Mouse (Mus musculus) kidney, adult 8-10 months (tissue): ENCODE measurements around the gene Rtn2.
A peak's percentile ranks its signal among the peaks of the same experiment; 100 is the strongest.

Experiments
- DNase-seq, 2 experiments: peaks; one replicate each; pipeline ENCODE4 v3.0.0; 2022

The Rtn2 gene

GRCm38 (mm10) chr7:19282385-19282784 is at the start of gene Rtn2:
TSS of gene Rtn2 (plus strand) at chr7:19282624.
- peak; percentile 67 to 77 for DNase-seq

GRCm38 (mm10) chr7:19234652-19235051 is 47.8 kb upstream of the Rtn2 start:
- no peak for DNase-seq

GRCm38 (mm10) chr7:19235092-19235671 is 47.2 kb upstream of the Rtn2 start:
- DNase-seq: no peak

- DNase-seq: no peak
Measured at GRCm38 (mm10) chr7:19236411-19236810, 46.0 kb upstream of the Rtn2 start.

- no peak for DNase-seq
Measured at GRCm38 (mm10) chr7:19238344-19238743, 44.1 kb upstream of the Rtn2 start.

- peak; percentile 81 to 94 for DNase-seq
Measured at GRCm38 (mm10) chr7:19239423-19239822, 43.0 kb upstream of the Rtn2 start.

GRCm38 (mm10) chr7:19239986-19240385 is 42.4 kb upstream of the Rtn2 start:
- DNase-seq: no peak

GRCm38 (mm10) chr7:19240905-19241463 is 41.4 kb upstream of the Rtn2 start:
- no peak for DNase-seq

GRCm38 (mm10) chr7:19242005-19242404 is 40.4 kb upstream of the Rtn2 start:
- DNase-seq: no peak

- no peak for DNase-seq
Measured at GRCm38 (mm10) chr7:19243858-19244257, 38.6 kb upstream of the Rtn2 start.

- DNase-seq: no peak
Measured at GRCm38 (mm10) chr7:19245083-19245482, 37.3 kb upstream of the Rtn2 start.

GRCm38 (mm10) chr7:19246855-19247254 is 35.6 kb upstream of the Rtn2 start:
- no peak for DNase-seq

- DNase-seq: no peak
Measured at GRCm38 (mm10) chr7:19247511-19247910, 34.9 kb upstream of the Rtn2 start.

- DNase-seq: no peak
Measured at GRCm38 (mm10) chr7:19252078-19252477, 30.3 kb upstream of the Rtn2 start.

GRCm38 (mm10) chr7:19253437-19253836 is 29.0 kb upstream of the Rtn2 start:
- DNase-seq: no peak

- DNase-seq: no peak
Measured at GRCm38 (mm10) chr7:19255395-19255794, 27.0 kb upstream of the Rtn2 start.

GRCm38 (mm10) chr7:19256567-19256966 is 25.9 kb upstream of the Rtn2 start:
- no peak for DNase-seq

GRCm38 (mm10) chr7:19257390-19258022 is 24.9 kb upstream of the Rtn2 start:
- DNase-seq: peak; percentile 75

- no peak for DNase-seq
Measured at GRCm38 (mm10) chr7:19258336-19258735, 24.1 kb upstream of the Rtn2 start.

- no peak for DNase-seq
Measured at GRCm38 (mm10) chr7:19265147-19265546, 17.3 kb upstream of the Rtn2 start.

GRCm38 (mm10) chr7:19265928-19266822 is 16.2 kb upstream of the Rtn2 start:
- no peak for DNase-seq

GRCm38 (mm10) chr7:19267051-19267450 is 15.4 kb upstream of the Rtn2 start:
- DNase-seq: no peak

GRCm38 (mm10) chr7:19268993-19269681 is 13.3 kb upstream of the Rtn2 start:
- no peak for DNase-seq
